Mouse (Mus musculus) testis, adult 2 months (tissue): ENCODE data around the gene Ptpre.

ENCODE experiments used
- CTCF ChIP-seq: fragments of 200-500 bp; IDR thresholded peaks from 2 replicates; pipeline ENCODE4 v1.5.1; 2012; ENCODE audit warnings: low read depth, mild to moderate bottlenecking, inconsistent platforms, low read length, moderate library complexity; ENCODE audit not compliant: control insufficient read depth, insufficient read depth, insufficient replicate concordance
- POLR2A ChIP-seq: fragments of 200-500 bp; IDR thresholded peaks from 2 replicates; pipeline ENCODE4 v1.6.1; 2012; ENCODE audit warnings: low read depth, mild to moderate bottlenecking, inconsistent platforms, low read length, moderate library complexity; ENCODE audit not compliant: control insufficient read depth

GRCm38 (mm10) chr7:135529068-135529467 is 8.2 kb upstream of the Ptpre start:
- TF ChIP-seq CTCF (no peak), POLR2A (no peak)
